In genomic region chr3:87162380-87162779, GRCm38 (mm10) we compare ENCODE assay signal across 25 mouse cellular contexts. TPM values are rescaled to one million over a fixed set of nuclear protein-coding genes. Genes with fewer than 3 reads are reported as not detected.
DNase-seq lines count a peak whose midpoint lies in the region; ATAC-seq lines count a peak whose summit lies in the region.
"Had no signal": no experiment of that assay in that cellular context is flagged by ENCODE, and none has a peak within 500 bp of the region (broad histone marks: within the 10 kb centered on the region; RNA-seq: fewer than 3 reads in every experiment).

No protein-coding gene starts in this region.

- no peak overlapping the region for H3K9ac ChIP-seq in hindbrain, embryonic 13.5 days
- H3K9ac ChIP-seq: embryonic facial prominence, embryonic 12.5 days; limb, embryonic 12.5 days; liver, embryonic 12.5 days; midbrain, embryonic 12.5 days had no signal

- ATAC-seq in hindbrain, embryonic 13.5 days (ENCODE audit: low FRiP score), result no peak
- ATAC-seq: activated CD4-positive, CD25-positive, alpha-beta regulatory T cell, adult 4 months; forebrain, embryonic 14.5 days; liver, embryonic 12.5 days had no signal

- 78% methylated on average over 5 of the region's 5 CpGs for WGBS in hindbrain, embryonic 13.5 days
- WGBS in hindbrain, embryonic 10.5 days, result 75% methylated on average over 5 of the region's 5 CpGs

- H3K27me3 ChIP-seq in hindbrain, embryonic 13.5 days, result no peaks in the 10 kb centered on the region
- no peaks in the 10 kb centered on the region for H3K27me3 ChIP-seq in hindbrain, embryonic 10.5 days (ENCODE audit: insufficient read depth, poor library complexity, severe bottlenecking)
- H3K27me3 ChIP-seq: embryonic facial prominence, embryonic 12.5 days; limb, embryonic 12.5 days; liver, embryonic 12.5 days; midbrain, embryonic 12.5 days had no signal

- peak; percentile 94 for DNase-seq in heart, adult 11 months
- no peak for DNase-seq in heart, postnatal 4 days
- DNase-seq in hindbrain, embryonic 10.5 days (ENCODE audit: low spot score), result no peak
- peak; percentile 47 for DNase-seq in NIH3T3 (ENCODE audit: low read depth)
- no peak for DNase-seq in layer of hippocampus, adult 9-10 months (ENCODE audit: low spot score)
- DNase-seq: adrenal gland, adult 8-10 months; cerebellum, adult 18-20 months; cerebellum, postnatal 14 days; kidney, adult 18-20 months; lung, postnatal 14 days; thymus, adult 2 months; thymus, postnatal 4 days had no signal

- no peak overlapping the region for H3K4me3 ChIP-seq in hindbrain, embryonic 13.5 days
- no peak overlapping the region for H3K4me3 ChIP-seq in hindbrain, embryonic 10.5 days
- H3K4me3 ChIP-seq in brown adipose tissue, adult 24 weeks (ENCODE audit: insufficient read depth, low read depth, low read length), result no peak overlapping the region
- H3K4me3 ChIP-seq: embryonic facial prominence, embryonic 12.5 days; limb, embryonic 12.5 days; liver, embryonic 12.5 days; midbrain, embryonic 12.5 days had no signal

- peak overlapping the region; percentile 67 for H3K27ac ChIP-seq in hindbrain, embryonic 13.5 days
- no peak overlapping the region for H3K27ac ChIP-seq in hindbrain, embryonic 10.5 days
- H3K27ac ChIP-seq in brown adipose tissue, adult 24 weeks (replicated peaks; ENCODE audit: low read depth, low read length), result peak overlapping the region; percentile 2; the same call in 1 of the 2 replicates
- H3K27ac ChIP-seq: embryonic facial prominence, embryonic 12.5 days; kidney, postnatal 0 days; limb, embryonic 12.5 days; liver, embryonic 12.5 days; stomach, postnatal 0 days had no signal

- H3K9me3 ChIP-seq in hindbrain, embryonic 13.5 days, result no peaks in the 10 kb centered on the region
- H3K9me3 ChIP-seq in hindbrain, embryonic 10.5 days, result no peaks in the 10 kb centered on the region
- H3K9me3 ChIP-seq: embryonic facial prominence, embryonic 12.5 days; limb, embryonic 12.5 days; liver, embryonic 12.5 days; midbrain, embryonic 12.5 days had no signal

- peaks cover 96% of the 10 kb centered on the region for H3K4me1 ChIP-seq in hindbrain, embryonic 13.5 days (replicated peaks)
- peaks cover 86% of the 10 kb centered on the region for H3K4me1 ChIP-seq in hindbrain, embryonic 10.5 days (replicated peaks)
- H3K4me1 ChIP-seq in brown adipose tissue, adult 24 weeks (ENCODE audit: control insufficient read depth, insufficient read depth, insufficient read length, low read length), result peaks cover 13% of the 10 kb centered on the region

- no peak overlapping the region for H3K4me2 ChIP-seq in hindbrain, embryonic 13.5 days
- H3K4me2 ChIP-seq: embryonic facial prominence, embryonic 12.5 days; limb, embryonic 12.5 days; liver, embryonic 12.5 days; midbrain, embryonic 12.5 days had no signal

- H3K36me3 ChIP-seq in hindbrain, embryonic 13.5 days, result no peaks in the 10 kb centered on the region; the same call in 1 of the 2 replicates
- peaks cover 51% of the 10 kb centered on the region for H3K36me3 ChIP-seq in hindbrain, embryonic 10.5 days
- H3K36me3 ChIP-seq: liver, embryonic 12.5 days; midbrain, embryonic 12.5 days had no signal

RNA-seq across cellular contexts. Expression of gene Kirrel, which starts 12.2 kb away (rescaled TPM):
- 10 to 100 TPM; 19.5 to 19.6 TPM for total RNA-seq in heart, postnatal 4 days (2021)
- polyA plus RNA-seq in hindbrain, embryonic 13.5 days (2015; fragmentation: Nextera tagmentation; extraction: Ambion mirVana), result 7.7 and 8.9 TPM in 2 replicates
- 11.7 and 13.0 TPM in 2 replicates for polyA plus RNA-seq in hindbrain, embryonic 10.5 days (2016; fragmentation: Nextera tagmentation; extraction: Ambion mirVana)
- 3.5 and 4.8 TPM in 2 replicates for polyA plus RNA-seq in brown adipose tissue, adult 24 weeks (2012; ENCODE audit: insufficient read depth, insufficient read length, missing spikeins)
- total RNA-seq: granulocyte monocyte progenitor cell, adult 5-6 weeks; megakaryocyte progenitor cell, adult 5-6 weeks; MEL had no signal
- polyA plus RNA-seq: activated CD4-positive, CD25-positive, alpha-beta regulatory T cell, adult 4 months had no signal

Comparison
In these comparisons a context has a peak if more than half of its experiments do, and no peak if none do; other contexts are left out.
1. DNase-seq: peak in heart, adult 11 months (single experiment) and NIH3T3 (single experiment); none in heart, postnatal 4 days (single experiment), hindbrain, embryonic 10.5 days (single experiment) and layer of hippocampus, adult 9-10 months (single experiment).